Mouse (Mus musculus) layer of hippocampus, postnatal 10 days (tissue): ENCODE data around the gene Dxo. TPM values are rescaled to one million over a fixed set of nuclear protein-coding genes. Genes with fewer than 3 reads are reported as not detected.

ENCODE experiments used
- DNase-seq, 2 experiments: peaks; one replicate each; pipeline ENCODE4 v3.0.0; 2021; ENCODE audit warnings: low spot score in 2 of 2
- microRNA-seq, 2 experiments: library from miRNA; unstranded; fragments of <30 nt; microRNA quantifications; one replicate each; pipeline ENCODE4 v1.2.0; 2021
- total RNA-seq, 2 experiments: library from RNA; stranded (reverse); gene quantifications; 2 replicates each; pipeline ENCODE4 v1.2.3; 2021

The Dxo gene
- total RNA-seq, 2 experiments from 2014 or later = 36.1 to 39.9 TPM

DNA sequence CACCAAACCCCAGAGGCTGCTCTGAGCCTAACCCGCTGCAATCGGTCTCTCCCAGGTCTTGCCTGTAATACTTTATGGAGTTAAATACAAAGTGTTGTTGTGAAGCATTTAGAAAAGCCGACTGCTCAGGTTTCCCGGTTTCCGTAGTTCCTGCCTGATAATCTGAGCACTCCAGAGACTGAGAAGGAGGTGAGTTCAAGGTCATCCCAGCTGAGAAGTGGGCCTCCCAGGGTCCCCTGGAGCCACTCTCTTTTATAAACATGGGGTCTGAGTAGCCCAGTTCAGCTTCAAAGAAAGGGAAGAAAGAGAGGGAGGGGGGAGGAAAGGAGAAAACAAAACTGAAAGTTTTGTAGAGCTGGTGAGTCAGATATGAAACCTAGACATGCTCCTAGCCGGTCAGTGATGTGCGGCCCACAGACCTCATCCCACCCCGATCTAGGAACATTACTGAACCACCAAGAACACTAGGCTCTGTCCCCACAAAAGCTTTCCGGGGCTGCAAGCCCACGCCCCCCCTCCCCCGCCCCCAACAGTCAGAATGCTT is 42.6 kb downstream of the Dxo start, which contains the start of gene Zbtb12:
Gene Zbtb12, plus strand, starts transcription at position 148 of the 544 bp plus-strand sequence.
- DNase-seq = no peak

DNA sequence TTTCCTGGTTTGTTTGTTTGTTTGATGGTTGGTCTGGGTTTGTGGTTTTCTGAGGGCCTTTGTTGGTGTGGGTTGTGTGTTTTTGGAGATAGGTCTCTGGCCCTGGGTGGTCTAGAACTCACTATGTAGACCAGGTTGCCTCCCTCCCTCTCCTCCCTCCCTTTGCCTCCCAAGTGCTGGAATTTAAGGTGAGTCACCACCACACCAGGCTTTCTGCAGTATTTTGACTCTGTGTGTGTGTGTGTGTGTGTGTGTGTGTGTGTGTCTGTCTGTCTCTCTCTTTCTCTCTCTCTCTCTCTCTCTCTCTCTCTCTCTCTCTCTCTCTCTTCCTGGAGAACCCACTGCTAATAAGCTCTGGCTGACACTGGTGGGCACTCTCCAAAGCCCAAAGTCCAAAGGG is 44.3 kb downstream of the Dxo start:
- DNase-seq = no peak

DNA sequence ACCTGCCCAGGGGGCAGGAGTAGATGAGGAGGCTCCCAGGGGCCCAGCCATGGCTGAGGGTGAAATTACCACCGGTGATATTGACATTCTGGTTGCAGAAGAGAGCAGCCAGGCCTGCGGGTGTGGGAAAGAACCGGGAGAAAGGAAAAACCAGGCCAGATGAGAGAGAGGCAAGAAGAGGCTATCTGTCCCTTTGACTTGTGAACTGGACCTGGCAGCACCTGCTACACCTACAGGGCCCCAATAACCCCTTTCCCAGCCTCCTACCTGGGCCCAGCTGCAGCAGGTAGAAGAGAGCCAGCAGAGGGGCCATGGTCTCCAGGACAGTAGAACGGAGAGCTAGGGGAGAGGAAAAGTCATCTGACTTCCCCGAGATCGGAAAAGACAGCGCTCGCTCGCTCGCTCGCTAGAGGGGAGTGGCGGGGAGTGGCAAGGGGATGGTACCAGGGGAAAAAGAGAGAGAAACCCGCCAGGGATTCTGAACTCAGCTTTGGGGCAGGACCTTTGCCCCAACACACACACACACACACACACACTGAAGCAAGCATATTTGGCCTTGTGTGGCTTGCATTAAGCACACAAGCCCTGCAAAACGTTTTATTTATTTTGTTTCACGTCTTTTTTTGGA is 45.0 kb downstream of the Dxo start, which contains the start of gene Gm20547:
Gene Gm20547, minus strand, starts transcription at position 360 of the 628 bp plus-strand sequence.
- no peak for DNase-seq

DNA sequence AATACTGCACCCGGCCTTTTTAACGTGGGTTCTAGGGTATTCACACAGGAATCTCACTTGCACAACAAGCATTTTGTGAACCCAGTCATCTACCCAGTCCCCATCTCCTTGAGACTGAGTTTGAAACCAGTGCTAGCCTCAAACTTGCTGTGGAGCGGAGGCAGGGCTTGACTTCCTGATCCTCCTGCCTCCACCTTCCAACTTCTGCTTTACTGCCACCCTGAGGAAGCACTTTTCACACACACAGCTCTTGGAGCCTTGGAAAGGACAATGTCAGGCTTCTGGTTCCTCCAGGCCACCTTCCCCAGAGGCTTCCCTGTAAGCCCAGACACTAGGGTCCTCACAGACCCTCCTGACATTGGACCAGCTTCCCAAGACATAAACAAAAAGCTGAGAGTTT is 46.5 kb downstream of the Dxo start:
- DNase-seq = no peak

DNA sequence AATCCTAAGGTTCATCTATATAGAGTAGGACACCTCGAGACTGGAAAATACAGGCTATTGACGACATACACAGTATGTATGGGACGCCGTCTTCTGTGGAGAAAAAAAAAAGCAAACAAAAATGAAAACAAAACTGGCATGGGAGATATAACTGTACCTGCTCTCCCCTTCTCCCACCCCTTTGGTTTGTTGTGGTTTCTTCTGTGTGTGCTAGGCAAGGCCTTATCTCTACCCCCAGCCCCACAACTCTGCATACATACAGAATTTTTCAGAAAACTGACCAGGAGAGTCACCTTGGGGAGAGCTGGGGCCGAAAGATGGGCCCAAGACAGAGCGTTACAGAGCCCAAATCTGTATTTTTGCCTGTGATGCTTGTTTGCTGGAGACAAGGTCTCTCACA is 47.9 kb downstream of the Dxo start:
- no peak for DNase-seq

DNA sequence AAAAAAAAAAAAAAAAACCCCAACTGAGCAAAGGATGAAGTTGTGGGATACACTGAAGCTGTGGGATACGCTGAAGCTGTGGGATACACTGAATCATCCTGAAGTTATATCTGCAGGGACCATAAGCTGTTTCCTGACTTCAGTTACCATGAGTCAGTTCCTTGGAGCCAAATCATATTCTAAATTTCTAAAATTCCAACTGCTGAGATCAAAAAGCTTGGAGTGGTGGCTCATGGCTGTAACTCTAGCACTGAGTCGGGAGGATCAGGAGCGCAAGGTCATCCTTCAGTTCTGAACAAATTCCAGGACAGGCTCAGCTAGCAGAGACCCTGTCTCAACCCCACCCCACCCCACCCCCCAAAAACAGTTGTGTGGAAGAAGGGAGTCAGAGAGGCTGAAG is 48.8 kb downstream of the Dxo start:
- DNase-seq = no peak

DNA sequence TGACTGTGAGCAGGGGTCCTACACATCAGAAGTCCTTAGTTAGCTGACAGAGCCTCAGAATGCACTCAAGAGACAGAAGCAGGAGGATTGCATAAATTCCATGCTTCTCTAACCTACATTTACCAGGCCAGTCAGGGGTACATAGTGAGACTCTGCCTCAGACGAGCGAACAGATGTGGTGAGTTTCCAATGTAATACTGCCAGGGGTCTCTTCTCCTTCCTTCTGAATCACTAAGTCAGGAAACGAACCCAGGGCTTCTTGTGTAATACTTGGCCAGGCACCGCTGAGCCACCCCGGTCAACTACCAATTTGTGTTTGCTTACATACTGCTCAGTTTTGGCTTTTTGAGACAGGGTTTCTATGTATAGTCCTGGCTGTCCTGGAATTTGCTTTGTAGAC is 51.1 kb downstream of the Dxo start:
- DNase-seq = no peak

Small RNAs within 50 kb of the gene (microRNA-seq; reads per million reads assigned to microRNA genes)
- gene Mir6970 (2.5 to 3.7 reads per million in 2 experiments), gene Mir6971 (4.7 reads per million in 2 experiments), gene Mir6972 (0 reads per million in 2 experiments)

Other genes starting within 250 kb of the Dxo start
- gene Gpsm3, start 247.2 kb upstream of the Dxo start, total RNA-seq = 1 to 10 TPM; 2.3 to 4.3 TPM
- gene Pbx2, start 245.8 kb upstream of the Dxo start, total RNA-seq = 10 to 100 TPM; 36.0 to 40.1 TPM
- gene Ager, start 239.2 kb upstream of the Dxo start, total RNA-seq = 1 to 10 TPM; 1.2 to 2.4 TPM
- gene Rnf5, start 233.3 kb upstream of the Dxo start, total RNA-seq = 100 to 1,000 TPM in 1 of 2 experiments, 10 to 100 TPM in 1; 96.4 to 102 TPM
- 100 to 1,000 TPM; 164 to 172 TPM for gene Agpat1, start 232.8 kb upstream of the Dxo start, total RNA-seq
- gene Egfl8, start 221.0 kb upstream of the Dxo start, total RNA-seq = 1 to 10 TPM; 6.0 to 7.0 TPM
- 10 to 100 TPM; 32.9 to 34.1 TPM for gene Ppt2, start 208.5 kb upstream of the Dxo start, total RNA-seq
- 100 to 1,000 TPM; 231 to 238 TPM for gene Prrt1, start 207.5 kb upstream of the Dxo start, total RNA-seq
- gene Fkbpl, start 192.3 kb upstream of the Dxo start, total RNA-seq = 10 to 100 TPM; 11.8 to 14.8 TPM
- gene Atf6b, start 189.9 kb upstream of the Dxo start, total RNA-seq = 10 to 100 TPM; 75.8 to 78.6 TPM
- gene Tnxb, start 166.5 kb upstream of the Dxo start, total RNA-seq = 1 to 10 TPM; 4.1 to 4.7 TPM
- gene C4b, start 93.1 kb upstream of the Dxo start, total RNA-seq = 1 to 10 TPM; 8.7 to 9.6 TPM
- gene Cyp21a1, start 32.5 kb upstream of the Dxo start, total RNA-seq = not detected
- 10 to 100 TPM; 63.6 to 64.2 TPM for gene Stk19, start 74 bp upstream of the Dxo start, total RNA-seq
- 10 to 100 TPM; 71.4 to 74.8 TPM for gene Skiv2l, start 13.2 kb downstream of the Dxo start, total RNA-seq
- 10 to 100 TPM; 30.2 to 38.5 TPM for gene Nelfe, start 13.4 kb downstream of the Dxo start, total RNA-seq
- gene Cfb, start 25.5 kb downstream of the Dxo start, total RNA-seq = not detected
- 10 to 100 TPM in 1 of 2 experiments, 1 to 10 TPM in 1; 9.8 to 10.0 TPM for gene Zbtb12, start 42.5 kb downstream of the Dxo start, total RNA-seq
- gene Gm20547, start 45.0 kb downstream of the Dxo start, total RNA-seq = under 1 TPM in 1 of 2 experiments, not detected in 1; 0.20 TPM
- gene C2, start 61.2 kb downstream of the Dxo start, total RNA-seq = 1 to 10 TPM; 1.3 to 1.4 TPM
- gene Ehmt2, start 61.5 kb downstream of the Dxo start, total RNA-seq = 100 to 1,000 TPM; 174 to 175 TPM
- under 1 TPM; 0.16 to 0.20 TPM for gene Slc44a4, start 77.4 kb downstream of the Dxo start, total RNA-seq
- 10 to 100 TPM; 23.6 to 24.4 TPM for gene Neu1, start 94.2 kb downstream of the Dxo start, total RNA-seq
- gene Hspa1b, start 122.2 kb downstream of the Dxo start, total RNA-seq = 1 to 10 TPM; 4.3 to 5.3 TPM
- not detected for gene Gm20481, start 132.9 kb downstream of the Dxo start, total RNA-seq
- gene Hspa1a, start 135.1 kb downstream of the Dxo start, total RNA-seq = 1 to 10 TPM; 6.8 to 8.7 TPM
- under 1 TPM; 0.30 to 0.38 TPM for gene Hspa1l, start 135.7 kb downstream of the Dxo start, total RNA-seq
- gene Lsm2, start 144.8 kb downstream of the Dxo start, total RNA-seq = 10 to 100 TPM; 24.2 to 25.9 TPM
- 10 to 100 TPM; 56.3 to 62.1 TPM for gene Vars, start 164.0 kb downstream of the Dxo start, total RNA-seq
- gene Vwa7, start 179.6 kb downstream of the Dxo start, total RNA-seq = under 1 TPM; 0.16 to 0.30 TPM
- 1 to 10 TPM in 1 of 2 experiments, under 1 TPM in 1; 0.53 to 1.4 TPM for gene Sapcd1, start 191.0 kb downstream of the Dxo start, total RNA-seq
- gene Msh5, start 209.7 kb downstream of the Dxo start, total RNA-seq = 1 to 10 TPM in 1 of 2 experiments, under 1 TPM in 1; 0.91 to 1.4 TPM
- gene Clic1, start 212.9 kb downstream of the Dxo start, total RNA-seq = 10 to 100 TPM; 19.3 to 19.6 TPM
- gene Ddah2, start 222.0 kb downstream of the Dxo start, total RNA-seq = 10 to 100 TPM; 47.3 to 59.0 TPM
- not detected for gene Ly6g6c, start 228.4 kb downstream of the Dxo start, total RNA-seq
- not detected for gene Mpig6b, start 229.2 kb downstream of the Dxo start, total RNA-seq
- 1 to 10 TPM; 2.8 to 3.5 TPM for gene Ly6g6e, start 239.9 kb downstream of the Dxo start, total RNA-seq
- gene Ly6g6d, start 241.0 kb downstream of the Dxo start, total RNA-seq = 1 to 10 TPM in 1 of 2 experiments, under 1 TPM in 1; 0.78 to 1.6 TPM
- not detected for gene Ly6g6f, start 248.6 kb downstream of the Dxo start, total RNA-seq